Mouse (Mus musculus): ENCODE data around the gene Gm44790.

Gene Gm44790

DNA sequence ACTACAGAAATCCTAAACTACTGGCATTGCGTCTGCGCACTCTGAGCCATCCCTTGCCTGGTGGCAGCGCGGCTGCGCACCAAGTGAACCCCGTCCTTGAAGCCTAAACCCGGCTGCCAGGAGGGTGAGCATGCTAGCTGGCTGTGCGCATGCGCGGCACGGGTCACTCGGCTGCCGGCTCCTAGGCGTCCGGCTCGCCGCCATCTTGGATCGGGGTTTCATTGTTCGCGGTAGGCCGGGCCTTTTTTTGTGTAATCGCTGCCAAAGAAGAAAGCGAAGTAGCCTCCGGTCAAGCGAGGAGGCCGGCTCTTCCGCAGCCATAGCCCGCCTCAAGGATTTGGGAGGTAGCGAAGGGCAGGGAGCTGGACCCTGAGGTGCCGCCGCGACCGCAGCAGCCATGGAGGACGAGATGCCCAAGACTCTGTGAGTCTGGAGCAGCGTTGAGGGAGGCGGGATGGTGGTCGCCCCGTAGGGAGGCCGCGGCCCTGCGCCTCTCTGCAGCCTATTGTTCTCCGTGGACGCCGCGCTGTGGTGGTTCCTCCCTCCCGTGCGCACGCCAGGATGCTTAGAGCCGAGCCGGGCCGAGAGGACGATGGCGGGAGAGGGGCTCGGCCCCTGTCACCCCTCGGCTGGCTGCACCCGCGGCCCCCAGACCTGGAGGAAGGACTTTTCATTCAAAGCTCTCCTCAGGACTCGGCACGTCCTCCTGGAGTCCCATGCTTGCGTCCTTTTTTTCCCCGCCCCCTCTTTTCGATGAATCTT lies 22.2 kb upstream of the Gm44790 start, which contains the start of gene Tia1:
Gene Tia1, plus strand, starts transcription at position 120 of the 762 bp plus-strand sequence.
- DNase-seq (ENCODE audit: low read depth, low spot score): peak; percentile 98

GRCm38 (mm10) chr6:86404996-86405395 lies 21.5 kb upstream of the Gm44790 start:
- DNase-seq (ENCODE audit: low read depth, low spot score): peak; percentile 68

GRCm38 (mm10) chr6:86406306-86406705 lies 20.2 kb upstream of the Gm44790 start:
- no peak for DNase-seq (ENCODE audit: low read depth, low spot score)

DNA sequence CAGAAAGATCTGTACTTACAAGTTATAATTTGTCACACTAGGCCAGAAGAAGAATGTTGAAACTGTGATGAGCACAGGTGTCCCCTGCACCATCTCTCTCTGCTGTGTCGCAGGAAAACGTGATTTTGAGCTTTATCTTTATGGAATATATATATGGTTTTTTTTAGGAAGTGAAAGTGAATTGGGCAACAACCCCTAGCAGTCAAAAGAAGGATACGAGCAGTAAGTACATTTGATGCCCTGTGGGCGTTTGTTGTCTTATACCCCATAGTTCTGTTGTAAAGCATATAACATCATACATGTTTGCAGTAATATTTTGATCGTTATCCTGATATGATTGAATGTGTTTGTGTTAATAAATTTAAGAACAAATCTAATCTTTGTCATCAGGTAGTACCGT lies 7.7 kb upstream of the Gm44790 start:
- no peak for DNase-seq (ENCODE audit: low read depth, low spot score)

GRCm38 (mm10) chr6:86419239-86419638 lies 7.2 kb upstream of the Gm44790 start:
- DNase-seq (ENCODE audit: low read depth, low spot score): no peak

DNA sequence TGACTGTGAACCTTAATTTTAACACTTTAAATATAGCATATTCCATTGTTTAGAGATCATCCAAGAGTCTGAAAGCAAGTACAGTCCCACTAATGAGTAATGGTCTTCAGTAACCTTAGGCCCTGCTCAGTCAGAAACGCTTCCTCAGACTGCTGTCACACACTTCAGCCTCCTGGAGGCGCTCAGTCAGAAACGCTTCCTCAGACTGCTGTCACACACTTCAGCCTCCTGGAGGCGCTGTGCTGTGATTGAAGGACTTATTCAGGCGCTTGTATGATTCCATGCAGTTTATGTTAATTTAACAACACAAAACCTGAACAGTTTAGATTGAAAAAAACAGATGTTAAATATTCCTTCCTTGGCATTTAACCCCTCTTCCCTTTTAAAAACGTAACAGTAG lies 6.0 kb upstream of the Gm44790 start:
- peak; percentile 54 for DNase-seq (ENCODE audit: low read depth, low spot score)

GRCm38 (mm10) chr6:86431531-86431930 lies 5.1 kb downstream of the Gm44790 start:
- no peak for DNase-seq (ENCODE audit: low read depth, low spot score)

DNA sequence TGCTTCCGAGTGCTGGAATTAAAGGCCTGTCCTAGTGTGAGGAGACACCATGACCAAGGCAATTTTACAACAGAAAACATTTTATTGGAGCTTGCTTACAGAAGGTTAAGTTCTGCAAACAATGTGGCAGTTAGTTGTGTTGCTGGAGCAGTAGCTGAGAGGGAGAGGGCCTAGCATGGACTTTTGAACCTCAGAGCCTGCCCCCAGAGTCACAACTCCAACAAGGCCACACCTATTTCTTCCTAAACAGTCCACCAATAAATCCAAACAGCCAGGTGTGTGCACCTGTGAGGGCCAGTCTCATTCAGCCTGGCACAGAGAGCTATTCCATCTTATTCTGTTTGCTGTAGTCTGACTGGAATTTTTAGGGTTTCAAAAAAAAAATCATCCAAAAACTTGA lies 7.2 kb downstream of the Gm44790 start:
- DNase-seq (ENCODE audit: low read depth, low spot score): no peak

DNA sequence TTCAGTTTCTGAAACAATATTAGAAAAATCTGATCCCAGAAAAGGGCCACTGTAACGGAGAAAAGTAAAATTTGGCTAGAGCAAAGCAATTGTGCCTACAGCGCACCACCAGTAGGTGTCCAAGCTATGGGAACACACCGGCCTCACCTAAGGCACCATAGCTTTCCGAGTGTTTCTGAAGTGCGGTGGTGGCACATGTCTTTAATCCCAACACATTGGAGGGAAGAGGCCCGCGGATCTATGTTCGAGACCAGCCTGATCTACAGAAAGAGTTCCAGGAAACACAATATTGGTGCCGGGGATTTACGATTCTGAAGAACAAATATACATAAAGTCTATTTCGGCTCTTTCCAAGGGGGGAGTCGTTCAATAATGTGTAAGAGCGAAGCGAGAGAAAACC lies 11.3 kb downstream of the Gm44790 start:
- peak; percentile 85 for DNase-seq (ENCODE audit: low read depth, low spot score)

DNA sequence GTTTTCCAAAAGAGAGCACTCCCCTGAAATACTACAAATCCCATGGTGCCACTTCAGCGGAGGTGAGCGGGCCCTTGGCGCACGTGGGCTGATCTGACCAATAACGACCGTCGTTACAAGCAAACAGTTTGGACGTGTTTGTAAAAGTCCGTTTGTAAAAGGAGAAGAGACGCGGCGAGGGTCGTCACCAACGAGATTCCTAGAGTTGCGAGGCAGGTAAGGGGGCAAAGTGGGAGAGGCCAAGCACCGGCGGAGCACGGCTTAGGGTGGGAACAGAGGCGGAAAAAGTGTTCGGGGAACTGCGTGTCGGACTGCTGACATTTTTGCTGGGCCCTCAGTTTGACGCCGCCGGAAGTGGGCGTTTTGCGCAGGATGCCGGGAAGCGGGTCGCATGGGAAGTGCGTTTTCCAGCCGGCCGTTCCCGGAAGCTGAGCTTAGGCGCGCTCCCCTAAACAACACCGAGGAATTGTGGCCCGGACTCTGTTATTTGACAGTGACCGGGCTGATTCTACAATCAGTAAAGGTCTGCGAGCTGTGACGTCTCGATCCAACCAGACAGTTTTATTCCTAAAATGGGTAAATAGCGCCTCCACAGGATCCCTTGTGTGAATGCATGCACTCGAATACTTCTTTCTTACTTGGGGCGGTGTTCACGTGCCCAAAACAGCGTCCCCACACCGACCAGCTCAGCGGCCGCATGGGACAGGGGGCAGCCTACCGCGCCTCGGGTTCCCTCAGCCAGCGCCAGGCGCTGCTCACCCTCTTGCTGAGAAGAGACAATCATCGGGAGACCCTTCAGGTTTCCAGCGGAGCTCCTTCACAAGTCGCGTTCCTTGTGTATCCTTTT lies 12.0 kb downstream of the Gm44790 start, which contains the start of gene C87436:
Gene C87436, plus strand, starts transcription at position 103 of the 847 bp plus-strand sequence.
- peak; percentile 98 for DNase-seq (ENCODE audit: low read depth, low spot score)

DNA sequence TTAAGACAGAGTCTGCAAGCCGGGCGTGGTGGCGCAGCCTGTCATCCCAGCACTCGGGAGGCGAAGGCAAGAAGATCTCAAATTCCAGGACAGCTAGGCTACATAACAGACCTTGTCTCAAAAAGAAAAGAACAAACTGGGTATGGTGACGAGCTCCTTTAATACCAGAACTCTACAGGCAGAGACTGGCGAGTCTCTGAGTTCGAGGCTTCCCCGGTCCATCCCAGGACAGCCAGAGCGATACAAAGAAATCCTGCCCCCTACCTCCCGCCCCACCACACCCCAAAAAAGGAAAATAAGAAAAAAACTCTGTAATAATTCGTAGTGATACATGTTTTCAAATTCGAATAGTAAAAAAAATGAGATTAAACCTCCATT lies 12.7 kb downstream of the Gm44790 start:
- no peak for DNase-seq (ENCODE audit: low read depth, low spot score)

DNA sequence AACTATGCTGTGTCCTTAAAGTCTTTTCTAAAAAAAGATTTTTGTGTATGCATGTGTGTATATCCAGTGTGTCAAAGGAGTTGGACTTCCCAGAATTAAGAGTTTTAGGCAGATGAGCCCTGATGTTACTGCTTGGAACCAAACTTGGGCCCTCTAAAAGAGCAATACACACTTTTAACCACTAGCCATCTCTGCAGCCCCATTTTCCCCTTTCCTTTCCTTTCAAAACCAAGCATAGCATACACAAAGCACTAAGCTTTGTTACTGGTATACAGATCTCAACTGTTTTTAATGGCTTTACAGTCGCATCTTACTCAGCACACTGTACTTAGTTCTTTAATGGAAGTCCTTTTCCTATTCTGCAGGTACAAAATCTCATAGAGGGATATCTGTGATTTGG lies 13.1 kb downstream of the Gm44790 start:
- peak; percentile 37 for DNase-seq (ENCODE audit: low read depth, low spot score)

GRCm38 (mm10) chr6:86441571-86441970 lies 15.1 kb downstream of the Gm44790 start:
- DNase-seq (ENCODE audit: low read depth, low spot score): no peak

DNA sequence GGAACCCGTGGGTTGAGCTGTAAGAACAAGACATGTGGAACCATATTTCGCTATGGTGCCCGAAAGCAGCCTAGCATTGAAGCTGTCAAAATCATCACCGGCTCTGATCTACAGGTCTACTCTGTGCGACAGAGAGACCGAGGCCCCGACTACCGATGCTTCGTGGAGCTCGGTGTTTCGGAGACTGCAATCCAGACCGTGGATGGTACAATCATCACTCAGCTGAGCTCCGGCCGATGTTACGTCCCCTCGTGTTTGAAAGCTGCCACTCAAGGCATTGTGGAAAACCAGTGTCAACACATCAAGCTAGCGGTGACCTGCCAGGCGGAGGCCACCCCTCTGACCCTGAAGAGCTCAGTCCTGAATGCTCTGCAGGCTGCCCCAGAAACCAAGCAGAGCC lies 19.1 kb downstream of the Gm44790 start:
- no peak for DNase-seq (ENCODE audit: low read depth, low spot score)

- peak; percentile 48 for DNase-seq (ENCODE audit: low read depth, low spot score)
These were observed 20.6 kb downstream of the Gm44790 start for GRCm38 (mm10) chr6:86446927-86447568.

DNA sequence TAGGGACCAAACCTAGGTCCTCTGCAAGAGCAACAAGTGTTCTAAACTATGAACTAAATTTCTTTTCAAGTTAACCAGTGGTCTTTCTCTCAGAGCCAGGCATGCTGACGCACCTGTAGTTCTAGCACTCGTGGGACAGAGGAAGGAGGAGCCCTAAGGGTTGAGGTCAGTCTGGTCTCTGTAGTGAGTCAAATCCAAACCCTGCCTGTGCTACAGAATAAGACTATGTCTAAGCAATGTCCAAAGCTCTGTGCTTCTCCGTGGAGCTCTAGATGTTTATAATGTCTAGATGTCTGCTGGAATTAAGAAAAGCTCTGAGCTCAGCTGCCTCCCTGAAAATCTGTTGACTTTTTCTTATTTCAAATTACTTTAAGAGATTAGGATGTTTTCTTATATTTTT lies 30.3 kb downstream of the Gm44790 start:
- DNase-seq (ENCODE audit: low read depth, low spot score): peak; percentile 22

GRCm38 (mm10) chr6:86463079-86463478 lies 36.6 kb downstream of the Gm44790 start:
- no peak for DNase-seq (ENCODE audit: low read depth, low spot score)

DNA sequence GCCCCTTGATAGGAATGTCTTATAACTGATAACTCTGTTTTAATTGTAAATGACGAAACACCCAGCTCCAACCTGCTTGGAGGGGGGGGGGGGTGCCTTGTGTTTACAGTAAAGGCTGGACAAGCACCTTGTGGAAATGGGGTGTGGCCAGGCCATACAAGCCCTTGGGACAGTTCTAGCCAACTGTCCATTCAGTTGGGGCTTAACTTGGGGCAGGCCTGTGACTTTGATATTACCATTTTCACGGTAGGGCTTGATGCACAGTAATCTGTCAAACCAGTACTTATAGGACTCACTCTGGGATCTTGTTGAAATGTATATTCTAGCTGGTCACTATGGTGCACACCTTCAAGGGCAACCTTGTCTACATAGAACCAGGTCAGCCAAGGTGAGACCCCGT lies 44.9 kb downstream of the Gm44790 start:
- no peak for DNase-seq (ENCODE audit: low read depth, low spot score)

- DNase-seq (ENCODE audit: low read depth, low spot score): no peak
These were observed 45.3 kb downstream of the Gm44790 start for GRCm38 (mm10) chr6:86471760-86472099.

- peak; percentile 100 for DNase-seq (ENCODE audit: low read depth, low spot score)
These were observed 45.9 kb downstream of the Gm44790 start for GRCm38 (mm10) chr6:86472100-86472955.

DNA sequence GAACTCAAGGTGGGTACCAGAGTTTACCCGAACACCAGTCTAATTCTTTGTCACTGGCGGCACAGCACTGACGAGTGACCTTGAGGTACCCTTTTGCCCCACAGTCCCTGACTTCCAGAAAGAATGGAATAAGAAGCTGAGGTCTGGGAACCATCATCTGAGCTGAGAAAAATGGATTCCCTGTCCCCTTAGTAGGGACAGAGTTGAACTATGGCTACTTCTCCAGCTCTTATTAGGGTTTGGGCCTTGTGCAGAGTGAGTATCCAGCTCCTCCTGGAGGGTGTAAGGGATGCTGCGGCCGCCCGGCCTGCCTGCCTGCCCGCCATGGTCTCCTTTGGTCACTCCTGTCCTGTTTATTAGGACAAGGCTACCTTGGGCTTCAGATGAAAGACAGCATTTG lies 46.6 kb downstream of the Gm44790 start:
- peak; percentile 63 for DNase-seq (ENCODE audit: low read depth, low spot score)
